Mouse (Mus musculus) heart, adult 2 months (tissue): ENCODE measurements at regions not wholly inside any gene's neighbourhood (a gene's known extent, or its start where the extent isn't known, plus 50 kb on each side); places are given as distances from the start of the nearest gene placed in this dataset.

Source experiments
- DNase-seq, 2 experiments: peaks; one replicate each; pipeline ENCODE4 v3.0.0; 2021
- H3K27ac ChIP-seq: fragments of 200-600 bp; 2 replicates; pipeline ENCODE4 v1.8.1; 2022
- H3K27me3 ChIP-seq: fragments of 200-500 bp; 2 replicates; pipeline ENCODE4 v1.6.1; 2012; ENCODE audit warnings: mild to moderate bottlenecking, low read length, inconsistent platforms, mixed read lengths; ENCODE audit not compliant: control insufficient read depth, insufficient read depth
- H3K36me3 ChIP-seq: fragments of 200-500 bp; 2 replicates; pipeline ENCODE4 v1.6.1; 2012; ENCODE audit warnings: low read length, inconsistent platforms; ENCODE audit not compliant: control insufficient read depth, insufficient read depth
- H3K4me1 ChIP-seq: fragments of 200-500 bp; 2 replicates; pipeline ENCODE4 v1.6.1; 2011; ENCODE audit warnings: low read length; ENCODE audit not compliant: control insufficient read depth, insufficient read depth
- H3K4me3 ChIP-seq: fragments of 200-600 bp; 2 replicates; pipeline ENCODE4 v1.8.1; 2022
- H3K79me2 ChIP-seq: fragments of 200-500 bp; replicated peaks from 2 replicates; pipeline ENCODE4 v1.6.1; 2012; ENCODE audit warnings: mild to moderate bottlenecking, inconsistent platforms, low read length, moderate library complexity, mixed read lengths; ENCODE audit not compliant: control insufficient read depth, insufficient read depth
- H3K9ac ChIP-seq: fragments of 200-500 bp; 2 replicates; pipeline ENCODE4 v1.6.1; 2012; ENCODE audit warnings: low read depth, mild to moderate bottlenecking, control low read depth, inconsistent platforms, low read length, mixed read lengths
- CTCF ChIP-seq: fragments of 200-600 bp; IDR thresholded peaks from 2 replicates; pipeline ENCODE4 v1.8.1; 2022; ENCODE audit warnings: antibody characterized with exemption, mild to moderate bottlenecking, moderate library complexity
- EP300 ChIP-seq: fragments of 200-500 bp; IDR thresholded peaks from 2 replicates; pipeline ENCODE4 v1.6.1; 2011; ENCODE audit warnings: low read depth, low read length, control low read depth; ENCODE audit not compliant: insufficient read depth
- POLR2A ChIP-seq: fragments of 200-500 bp; IDR thresholded peaks from 2 replicates; pipeline ENCODE4 v1.6.1; 2011; ENCODE audit warnings: mild to moderate bottlenecking, low read depth, low read length, control low read depth; ENCODE audit not compliant: insufficient read depth
- WGBS: fragments of 180-500 bp; shearing (Covaris S2); methylation state at CpG from one replicate; pipeline ENCODE4 v1.1.7; 2018; 5-methylcytosine and 5-hydroxymethylcytosine counted together
- intact Hi-C: fragments of 180-260 bp; cut with DNase I; formaldehyde crosslinking; loops from one replicate; pipeline ENCODE4 v1.15.1; 2025

DNA sequence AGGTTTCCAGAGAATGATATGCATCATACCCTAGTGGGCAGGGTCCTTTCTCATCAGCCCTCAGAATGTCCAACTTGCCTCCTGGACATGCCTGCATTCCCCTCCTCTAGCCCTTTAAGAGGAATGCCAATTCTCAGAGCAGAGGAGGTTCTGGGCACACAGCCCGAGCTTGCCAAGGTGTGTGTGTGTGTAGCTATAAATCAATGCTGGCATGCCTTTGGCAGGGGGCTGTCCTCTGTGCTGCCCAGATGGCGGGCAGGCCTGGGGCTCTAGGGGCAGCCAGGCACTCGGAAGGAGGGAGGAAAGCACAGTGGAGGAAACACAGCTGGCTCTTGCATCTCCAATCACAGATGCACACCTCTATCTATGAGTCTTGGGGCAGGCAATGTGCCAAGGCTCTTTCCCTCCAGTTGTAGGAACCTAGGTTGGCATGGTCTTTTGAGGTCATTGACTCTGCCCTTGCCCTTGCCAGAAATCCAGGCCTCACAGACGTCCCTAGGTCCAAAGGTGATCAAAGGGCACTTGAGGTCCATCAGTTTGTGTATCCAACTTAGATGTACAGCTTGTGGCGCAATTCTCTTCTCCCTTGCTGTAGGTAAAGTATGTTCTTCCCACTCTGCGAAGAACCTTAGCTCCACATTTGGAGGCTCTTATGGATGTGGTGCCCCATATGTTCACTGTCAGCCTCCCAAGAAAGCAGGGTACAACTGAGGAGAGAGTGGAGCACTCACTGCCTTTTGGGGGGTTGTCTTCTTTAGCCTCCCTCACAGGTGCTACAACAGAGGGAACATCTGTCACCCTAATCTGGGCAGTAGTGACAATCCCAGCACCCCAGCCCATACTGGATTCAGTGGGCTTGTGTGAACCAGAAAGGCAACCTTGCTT, 71.8 kb downstream of the Hoxc4 start:
- Histone ChIP-seq H3K4me1 (peaks cover 5% of the 10 kb centered on the region), H3K9ac (no peak overlapping the region), H3K27me3 (peaks cover 12% of the 10 kb centered on the region), H3K36me3 (no peaks in the 10 kb centered on the region), H3K4me3 (no peak overlapping the region), H3K79me2 (no peaks in the 10 kb centered on the region), H3K27ac (no peak overlapping the region)
- no peak for TF ChIP-seq POLR2A
- TF ChIP-seq EP300: no peak
- no peak for TF ChIP-seq CTCF
- intact Hi-C loops: no loop called here
- 48% methylated on average over 6 of the region's 6 CpGs for WGBS
- no peak for DNase-seq

GRCm38 (mm10) chr15:103089852-103090251, 71.1 kb downstream of the Hoxc4 start:
- DNase-seq: no peak
- WGBS: 35% methylated on average over 1 of the region's 1 CpGs

GRCm38 (mm10) chr15:103089440-103089839, 70.7 kb downstream of the Hoxc4 start:
- 97% methylated on average over 1 of the region's 1 CpGs for WGBS
- Histone ChIP-seq H3K27ac (no peak overlapping the region), H3K4me3 (no peak overlapping the region), H3K79me2 (no peaks in the 10 kb centered on the region), H3K36me3 (no peaks in the 10 kb centered on the region), H3K4me1 (peaks cover 5% of the 10 kb centered on the region), H3K27me3 (peaks cover 12% of the 10 kb centered on the region), H3K9ac (no peak overlapping the region)
- intact Hi-C loops: no loop called here
- TF ChIP-seq CTCF: no peak
- no peak for TF ChIP-seq POLR2A
- no peak for TF ChIP-seq EP300
- no peak for DNase-seq

More at GRCm38 (mm10) chr15:103089852-103090251, 71.1 kb downstream of the Hoxc4 start:
- TF ChIP-seq POLR2A (no peak), CTCF (no peak), EP300 (no peak)
- Histone ChIP-seq H3K4me3 (no peak overlapping the region), H3K79me2 (no peaks in the 10 kb centered on the region), H3K36me3 (no peaks in the 10 kb centered on the region), H3K27me3 (peaks cover 12% of the 10 kb centered on the region), H3K9ac (no peak overlapping the region), H3K27ac (no peak overlapping the region), H3K4me1 (peaks cover 5% of the 10 kb centered on the region)
- intact Hi-C loops: no loop called here

- Histone ChIP-seq H3K79me2 (no peaks in the 10 kb centered on the region), H3K9ac (no peak overlapping the region), H3K36me3 (no peaks in the 10 kb centered on the region), H3K27me3 (peaks cover 14% of the 10 kb centered on the region), H3K4me1 (peaks cover 3% of the 10 kb centered on the region), H3K27ac (no peak overlapping the region), H3K4me3 (no peak overlapping the region)
- intact Hi-C loops: no loop called here
- 13% methylated on average over 4 of the region's 4 CpGs for WGBS
- peak; percentile 61 to 64 for DNase-seq
- no peak for TF ChIP-seq POLR2A
- TF ChIP-seq CTCF: no peak
- no peak for TF ChIP-seq EP300
These were observed 68.5 kb downstream of the Hoxc4 start for GRCm38 (mm10) chr15:103087204-103087603.

DNA sequence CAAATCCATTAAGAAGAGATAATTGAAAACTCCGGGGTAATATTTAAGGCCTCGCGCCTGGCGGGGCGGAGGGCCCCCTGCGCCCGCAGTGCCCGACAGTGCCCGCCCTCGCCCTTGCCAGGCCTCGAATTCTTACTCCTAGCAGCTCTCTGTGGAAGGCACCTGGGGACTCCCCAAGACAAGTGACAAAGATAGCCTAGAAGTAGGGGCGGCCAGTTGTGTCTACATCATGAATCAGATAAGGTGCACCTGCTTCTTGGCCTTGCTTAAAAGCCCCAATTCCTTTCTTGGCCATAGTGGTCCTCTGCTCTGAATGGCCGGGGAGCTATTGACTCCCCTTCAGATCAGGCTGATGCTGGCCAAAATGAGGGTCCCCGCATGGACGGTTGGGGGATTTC, 67.9 kb downstream of the Hoxc4 start:
- Histone ChIP-seq H3K4me1 (peaks cover 3% of the 10 kb centered on the region), H3K79me2 (no peaks in the 10 kb centered on the region), H3K9ac (no peak overlapping the region), H3K27me3 (peaks cover 14% of the 10 kb centered on the region), H3K4me3 (no peak overlapping the region), H3K27ac (no peak overlapping the region), H3K36me3 (no peaks in the 10 kb centered on the region)
- DNase-seq: no peak
- 17% methylated on average over 15 of the region's 15 CpGs for WGBS
- no peak for TF ChIP-seq CTCF
- no peak for TF ChIP-seq EP300
- no peak for TF ChIP-seq POLR2A
- intact Hi-C loops: no loop called here
